Mouse (Mus musculus) forebrain, postnatal 0 days (tissue): ENCODE measurements around the gene Socs5. TPM values are rescaled to one million over a fixed set of nuclear protein-coding genes. Genes with fewer than 3 reads are reported as not detected.

Experiments
- ATAC-seq: fragments of 200-750 bp; cut with Nextera tagmentation; 2 replicates; pipeline ENCODE4 v1.8.0; 2017; ENCODE audit warnings: mild to moderate bottlenecking, moderate library complexity
- DNase-seq: peaks from one replicate; pipeline ENCODE4 v3.0.0-alpha.2; 2015
- H3K27ac ChIP-seq: fragments of 300-500 bp; sonication (generic); 2 replicates; pipeline ENCODE4 v1.5.1; 2014; ENCODE audit warnings: low read depth, mild to moderate bottlenecking, antibody characterized with exemption, low read length, moderate library complexity, mixed read lengths
- H3K27me3 ChIP-seq: fragments of 300-500 bp; sonication (generic); 2 replicates; pipeline ENCODE4 v1.6.1; 2014; ENCODE audit warnings: mild to moderate bottlenecking, low read length, mixed read lengths; ENCODE audit not compliant: insufficient read depth
- H3K36me3 ChIP-seq: fragments of 300-500 bp; sonication (generic); 2 replicates; pipeline ENCODE4 v1.6.1; 2014; ENCODE audit warnings: mild to moderate bottlenecking, moderate library complexity; ENCODE audit not compliant: insufficient read depth
- H3K4me1 ChIP-seq: fragments of 300-500 bp; sonication (generic); 2 replicates; pipeline ENCODE4 v1.6.1; 2014; ENCODE audit warnings: antibody characterized with exemption; ENCODE audit not compliant: insufficient read depth
- H3K4me2 ChIP-seq: fragments of 300-500 bp; sonication (generic); 2 replicates; pipeline ENCODE4 v1.6.1; 2014; ENCODE audit warnings: low read depth, mild to moderate bottlenecking, moderate library complexity
- H3K4me3 ChIP-seq: fragments of 300-500 bp; sonication (generic); 2 replicates; pipeline ENCODE4 v1.5.1; 2014; ENCODE audit warnings: low read depth, low read length, mixed read lengths
- H3K9ac ChIP-seq: fragments of 300-500 bp; sonication (generic); 2 replicates; pipeline ENCODE4 v1.6.1; 2014; ENCODE audit warnings: mild to moderate bottlenecking
- H3K9me3 ChIP-seq: fragments of 300-500 bp; sonication (generic); 2 replicates; pipeline ENCODE4 v1.6.1; 2016; ENCODE audit warnings: low read length
- CTCF ChIP-seq: sonication (generic); IDR thresholded peaks from 2 replicates; pipeline ENCODE4 v1.5.1; 2016; ENCODE audit warnings: antibody characterized with exemption, control low read depth, low read depth
- WGBS: fragments of 180-500 bp; shearing (Covaris S2); extraction: QIAGEN DNeasy Blood & Tissue Kit; methylation state at CpG from one replicate; pipeline ENCODE4 v1.1.7; 2014; 5-methylcytosine and 5-hydroxymethylcytosine counted together
- polyA plus RNA-seq: library from polyadenylated mRNA; unstranded; fragments of >200 nt; fragmentation: Nextera tagmentation; extraction: Ambion mirVana; gene quantifications from 2 replicates; pipeline ENCODE4 v1.2.1, GENCODE M21; 2015
- total RNA-seq: library from RNA; depleted of rRNA; stranded (reverse); fragments of >200 nt; gene quantifications from 2 replicates; pipeline ENCODE4 v1.2.3, GENCODE M21; 2014

The Socs5 gene
- total and polyA plus RNA-seq, 2 experiments from 2014 or later = 11.8 to 20.2 TPM

DNA sequence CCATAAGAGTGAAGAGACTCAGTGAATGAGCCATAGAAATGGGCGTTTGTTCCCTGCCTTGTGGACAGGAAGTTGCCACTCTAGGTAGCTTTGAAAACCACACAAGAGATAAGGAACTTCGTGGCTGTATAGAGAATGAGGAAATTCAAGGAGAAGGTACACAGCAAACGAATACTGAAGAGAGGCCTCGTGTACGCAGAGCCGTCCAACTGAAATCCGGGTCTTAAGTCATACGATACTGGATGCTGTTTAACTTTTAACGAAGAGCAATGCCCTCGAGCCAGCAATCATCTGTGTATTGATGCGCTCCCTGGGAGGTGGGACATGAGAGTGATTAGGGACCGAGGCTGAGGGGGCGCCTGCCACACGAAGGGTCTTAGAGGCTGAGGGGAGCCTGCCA lies 35.7 kb downstream of the Socs5 start:
- no peak for TF ChIP-seq CTCF
- DNase-seq = no peak
- Histone ChIP-seq H3K27ac (no peak overlapping the region), H3K4me2 (no peak overlapping the region), H3K4me3 (no peak overlapping the region), H3K36me3 (no peaks in the 10 kb centered on the region), H3K4me1 (no peaks in the 10 kb centered on the region), H3K9ac (no peak overlapping the region), H3K27me3 (no peaks in the 10 kb centered on the region), H3K9me3 (no peaks in the 10 kb centered on the region)
- WGBS = 70% methylated on average over 14 of the region's 14 CpGs
- no peak for ATAC-seq

DNA sequence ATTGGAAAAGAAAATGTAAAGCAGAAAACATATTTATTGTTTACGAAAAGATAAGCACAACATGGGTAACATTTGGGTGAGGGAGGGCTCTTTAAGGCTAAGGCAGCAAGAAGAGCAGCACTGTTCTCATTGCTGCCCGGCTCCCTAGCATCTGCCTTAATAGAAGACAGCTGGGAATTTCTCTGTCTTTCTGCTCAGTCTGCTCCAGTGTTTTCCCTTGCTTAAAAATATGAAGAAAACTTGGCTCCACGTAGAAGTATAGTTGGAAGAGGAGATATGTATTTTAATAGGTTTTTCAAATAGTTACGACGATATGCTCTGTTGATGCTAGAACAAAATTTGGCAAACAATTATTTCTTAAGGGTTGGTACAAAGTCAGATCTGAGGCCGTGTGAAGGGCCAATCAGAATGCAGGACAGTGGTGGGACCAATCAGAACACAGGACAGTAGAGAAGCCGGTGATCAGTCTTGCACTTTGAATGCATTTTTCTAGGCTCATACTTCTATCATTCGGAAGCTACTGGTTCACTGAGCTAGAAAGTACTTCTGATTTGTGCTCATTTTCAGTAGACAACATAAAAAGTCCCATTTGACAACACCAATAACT lies 39.0 kb downstream of the Socs5 start:
- Histone ChIP-seq H3K4me3 (no peak overlapping the region), H3K9me3 (no peaks in the 10 kb centered on the region), H3K27me3 (no peaks in the 10 kb centered on the region), H3K4me1 (no peaks in the 10 kb centered on the region), H3K9ac (no peak overlapping the region), H3K27ac (no peak overlapping the region), H3K4me2 (no peak overlapping the region), H3K36me3 (no peaks in the 10 kb centered on the region)
- peak; percentile 58; the same call in 1 of the 2 replicates for ATAC-seq
- TF ChIP-seq CTCF = no peak
- WGBS = 67% methylated on average over 8 of the region's 8 CpGs
- DNase-seq = peak; percentile 33

DNA sequence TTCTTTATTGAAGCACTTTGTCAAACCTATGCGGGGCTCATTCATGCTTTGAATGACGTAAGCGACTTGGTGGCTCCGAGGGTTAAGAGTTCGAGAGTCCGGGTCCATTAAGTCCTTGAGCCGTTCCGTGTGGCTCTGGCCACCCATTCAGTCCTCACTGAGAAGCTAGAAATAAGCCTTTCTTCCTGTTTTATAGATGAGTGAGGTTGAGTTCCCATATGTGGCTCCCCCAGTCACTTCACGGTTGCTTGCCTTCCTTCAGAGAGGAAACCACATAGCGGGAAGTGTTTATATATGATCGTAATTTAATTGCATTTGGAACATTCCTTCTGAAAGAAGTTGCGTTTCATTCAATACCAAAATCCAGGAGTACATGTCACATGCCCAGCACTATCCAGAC lies 42.3 kb downstream of the Socs5 start:
- ATAC-seq (no peak), DNase-seq (no peak)
- Histone ChIP-seq H3K27me3 (no peaks in the 10 kb centered on the region), H3K4me3 (no peak overlapping the region), H3K36me3 (no peaks in the 10 kb centered on the region), H3K9ac (no peak overlapping the region), H3K27ac (no peak overlapping the region), H3K4me2 (no peak overlapping the region), H3K4me1 (no peaks in the 10 kb centered on the region), H3K9me3 (no peaks in the 10 kb centered on the region)
- WGBS = 91% methylated on average over 12 of the region's 12 CpGs
- TF ChIP-seq CTCF = no peak

DNA sequence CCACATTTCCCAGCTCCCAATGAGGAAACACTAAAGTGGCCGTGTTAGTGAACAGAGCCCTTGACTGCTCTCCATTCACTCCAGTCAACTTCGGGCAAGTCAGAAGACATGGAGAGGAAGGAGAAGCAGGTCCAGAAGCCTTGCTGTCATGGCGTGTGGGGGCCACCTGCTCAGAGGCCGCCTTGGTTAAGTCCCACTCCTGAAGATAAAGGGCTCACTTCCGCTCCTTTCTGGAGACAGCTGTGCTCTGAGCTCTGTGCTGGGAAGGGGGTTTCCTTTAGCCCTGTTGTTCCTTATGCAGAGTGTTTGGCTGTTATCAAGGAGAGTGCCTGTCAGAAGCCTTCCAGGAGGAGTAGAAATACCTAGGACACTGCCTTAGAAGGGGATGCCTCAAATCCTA lies 45.5 kb downstream of the Socs5 start:
- WGBS = 52% methylated on average over 5 of the region's 5 CpGs
- Histone ChIP-seq H3K9me3 (no peaks in the 10 kb centered on the region), H3K4me1 (no peaks in the 10 kb centered on the region), H3K9ac (no peak overlapping the region), H3K4me3 (no peak overlapping the region), H3K4me2 (no peak overlapping the region), H3K27ac (no peak overlapping the region), H3K36me3 (no peaks in the 10 kb centered on the region), H3K27me3 (no peaks in the 10 kb centered on the region)
- no peak for TF ChIP-seq CTCF
- ATAC-seq (no peak), DNase-seq (no peak)

DNA sequence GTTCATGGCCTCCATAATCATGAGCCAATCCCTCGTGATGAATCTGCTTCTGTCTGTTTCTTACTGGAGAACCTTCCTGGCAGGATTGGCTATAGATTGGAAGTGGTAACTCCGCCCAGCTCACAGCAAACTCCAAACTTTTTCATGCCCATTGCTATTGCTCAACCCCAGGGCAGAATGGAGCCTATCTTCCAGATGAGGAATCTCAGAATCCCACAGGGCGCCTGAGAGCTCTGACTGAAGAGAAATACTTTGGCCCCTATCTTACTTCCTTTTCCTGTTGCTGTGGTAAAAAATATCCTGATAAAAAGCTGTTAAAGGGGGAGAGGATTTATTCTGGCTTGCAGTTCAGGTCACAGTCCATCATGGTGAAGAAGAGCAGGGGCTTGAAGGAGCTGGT lies 48.2 kb downstream of the Socs5 start:
- 80% methylated on average over 3 of the region's 3 CpGs for WGBS
- H3K9me3 ChIP-seq = no peaks in the 10 kb centered on the region
- no peak for ATAC-seq
- no peak overlapping the region for H3K4me3 ChIP-seq
- no peak overlapping the region for H3K9ac ChIP-seq
- H3K4me2 ChIP-seq = no peak overlapping the region
- DNase-seq = no peak
- H3K4me1 ChIP-seq = no peaks in the 10 kb centered on the region
- H3K27me3 ChIP-seq = no peaks in the 10 kb centered on the region
- no peak overlapping the region for H3K27ac ChIP-seq
- no peak for TF ChIP-seq CTCF
- H3K36me3 ChIP-seq = no peaks in the 10 kb centered on the region

DNA sequence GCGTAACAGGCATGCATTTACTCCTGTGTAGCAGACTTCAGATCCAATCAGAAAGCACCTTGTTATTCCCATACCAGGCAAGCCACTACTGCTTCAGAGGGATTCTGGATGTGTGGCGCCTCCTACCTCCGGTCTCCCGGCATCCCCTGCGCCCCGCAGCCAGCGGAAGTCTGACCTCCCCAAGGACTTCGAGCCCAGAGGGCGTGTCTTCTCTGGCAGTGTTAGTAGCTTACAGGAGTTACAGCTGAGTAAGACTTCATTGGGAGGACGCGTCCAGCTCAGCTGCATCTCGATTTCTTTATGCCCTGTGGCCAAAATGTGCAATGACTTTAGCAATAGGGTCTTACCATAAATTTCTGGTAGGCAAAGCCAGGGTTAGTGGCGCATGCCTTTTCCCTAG lies 50.3 kb downstream of the Socs5 start:
- H3K4me1 ChIP-seq = no peaks in the 10 kb centered on the region
- DNase-seq (no peak), ATAC-seq (no peak)
- no peaks in the 10 kb centered on the region for H3K36me3 ChIP-seq
- no peak overlapping the region for H3K27ac ChIP-seq
- H3K27me3 ChIP-seq = no peaks in the 10 kb centered on the region
- WGBS = 82% methylated on average over 13 of the region's 13 CpGs
- no peak overlapping the region for H3K4me2 ChIP-seq
- TF ChIP-seq CTCF = no peak
- H3K9ac ChIP-seq = no peak overlapping the region
- no peaks in the 10 kb centered on the region for H3K9me3 ChIP-seq
- no peak overlapping the region for H3K4me3 ChIP-seq

DNA sequence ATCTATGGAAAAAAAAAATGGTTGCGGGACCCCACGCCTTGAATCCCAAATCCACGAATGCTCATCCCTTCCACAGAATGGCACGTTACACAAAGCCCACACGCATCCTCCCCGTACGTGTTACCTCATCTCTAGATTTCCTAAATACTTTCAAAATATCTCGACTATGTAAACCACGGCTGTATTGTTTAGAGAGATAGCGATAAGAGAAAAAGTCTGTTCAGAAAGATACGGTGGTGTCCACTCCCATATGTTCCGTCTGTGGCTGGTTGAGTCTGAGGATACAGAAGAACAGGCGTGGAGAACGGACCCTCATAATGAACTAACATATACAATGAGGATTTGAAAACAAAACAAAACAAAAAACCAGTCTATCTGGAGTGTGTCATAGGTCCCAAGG lies 51.1 kb downstream of the Socs5 start:
- ATAC-seq (no peak), DNase-seq (no peak)
- Histone ChIP-seq H3K4me2 (no peak overlapping the region), H3K27me3 (no peaks in the 10 kb centered on the region), H3K36me3 (no peaks in the 10 kb centered on the region), H3K9me3 (no peaks in the 10 kb centered on the region), H3K27ac (no peak overlapping the region), H3K4me3 (no peak overlapping the region), H3K4me1 (no peaks in the 10 kb centered on the region), H3K9ac (no peak overlapping the region)
- whole genome bisulfite sequencing = 92% methylated on average over 14 of the region's 14 CpGs
- TF ChIP-seq CTCF = no peak

DNA sequence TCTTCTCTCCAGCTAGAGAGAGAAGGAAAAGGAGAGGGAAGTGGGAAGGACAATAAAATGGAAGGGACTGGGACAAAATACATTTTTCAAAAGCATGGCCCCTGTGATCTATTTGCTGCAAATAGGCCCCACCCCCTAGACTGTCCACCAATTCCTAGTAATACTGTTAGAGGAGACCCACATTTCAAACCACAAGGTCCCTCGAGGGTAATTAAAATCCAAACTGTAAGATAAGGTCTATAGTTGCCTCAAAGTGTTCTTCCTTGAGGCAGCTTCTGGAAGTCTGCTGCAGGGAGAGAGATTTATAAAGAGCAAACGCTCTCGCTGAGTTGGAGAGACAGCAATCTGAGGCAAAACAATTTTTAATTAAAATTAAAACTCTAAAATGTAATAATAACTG lies 52.8 kb downstream of the Socs5 start:
- H3K27me3 ChIP-seq = no peaks in the 10 kb centered on the region
- ATAC-seq = no peak
- H3K4me1 ChIP-seq = no peaks in the 10 kb centered on the region
- H3K27ac ChIP-seq = no peak overlapping the region
- WGBS = 90% methylated on average over 3 of the region's 3 CpGs
- H3K9ac ChIP-seq = no peak overlapping the region
- no peaks in the 10 kb centered on the region for H3K36me3 ChIP-seq
- DNase-seq = no peak
- no peak overlapping the region for H3K4me2 ChIP-seq
- no peaks in the 10 kb centered on the region for H3K9me3 ChIP-seq
- TF ChIP-seq CTCF = no peak
- no peak overlapping the region for H3K4me3 ChIP-seq
